Mouse (Mus musculus) adrenal gland, postnatal 10 days (tissue): ENCODE results near the gene Pcsk2. TPM values are rescaled to one million over a fixed set of nuclear protein-coding genes. Genes with fewer than 3 reads are reported as not detected.
A peak's percentile ranks its signal among the peaks of the same experiment; 100 is the strongest.

Source experiments
- DNase-seq: peaks from one replicate; pipeline ENCODE4 v3.0.0; 2021; ENCODE audit warnings: mixed read lengths
- total RNA-seq, 2 experiments: library from RNA; stranded (reverse); gene quantifications; 2 replicates each; pipeline ENCODE4 v1.2.3; 2021

Pcsk2 gene
- total RNA-seq, 2 experiments from 2014 or later, result 3.6 to 4.0 TPM

GRCm38 (mm10) chr2:143839458-143839857 is 293.5 kb downstream of the Pcsk2 start:
- no peak for DNase-seq

DNA sequence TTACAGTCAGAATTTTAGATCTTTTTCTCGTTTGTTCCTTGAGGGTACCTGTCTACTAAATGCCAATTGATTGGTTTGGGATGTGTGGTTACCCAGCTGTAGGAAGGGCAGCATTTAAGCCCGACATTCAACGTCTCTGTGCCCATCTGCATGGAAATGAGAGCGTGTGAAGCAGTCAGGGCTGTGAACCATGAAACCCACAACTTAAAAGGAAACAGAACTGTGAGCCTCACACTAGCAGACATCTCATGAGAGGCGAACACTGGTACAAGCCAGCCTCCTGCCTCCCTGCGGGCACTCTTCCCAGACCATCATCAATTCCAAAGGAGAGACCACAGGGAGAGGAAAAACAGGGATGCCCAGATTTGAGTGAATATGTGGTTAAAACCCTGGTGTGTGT is 294.9 kb downstream of the Pcsk2 start:
- no peak for DNase-seq

- DNase-seq, result no peak
These were observed 295.6 kb downstream of the Pcsk2 start for GRCm38 (mm10) chr2:143841536-143841935.

DNA sequence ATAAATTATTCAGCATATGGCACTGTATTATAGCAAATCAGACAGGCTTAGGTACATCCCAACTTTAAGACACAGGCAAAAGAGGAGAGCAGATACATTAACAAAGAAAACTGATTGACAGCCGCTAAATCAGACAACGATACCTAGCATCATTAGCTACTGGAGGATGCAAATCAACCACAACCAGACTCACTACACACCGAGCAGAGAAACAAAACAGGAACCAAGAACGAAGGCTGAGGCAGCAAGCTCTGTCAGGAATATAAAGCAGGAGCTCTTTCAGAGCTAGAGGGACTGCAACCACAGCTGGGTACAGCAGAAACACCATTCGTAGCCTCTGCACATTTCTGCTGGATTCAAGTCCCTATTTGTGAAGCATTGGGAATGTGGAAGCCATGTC is 298.8 kb downstream of the Pcsk2 start:
- no peak for DNase-seq

GRCm38 (mm10) chr2:143846799-143847198 is 300.8 kb downstream of the Pcsk2 start:
- DNase-seq, result peak; percentile 62

DNA sequence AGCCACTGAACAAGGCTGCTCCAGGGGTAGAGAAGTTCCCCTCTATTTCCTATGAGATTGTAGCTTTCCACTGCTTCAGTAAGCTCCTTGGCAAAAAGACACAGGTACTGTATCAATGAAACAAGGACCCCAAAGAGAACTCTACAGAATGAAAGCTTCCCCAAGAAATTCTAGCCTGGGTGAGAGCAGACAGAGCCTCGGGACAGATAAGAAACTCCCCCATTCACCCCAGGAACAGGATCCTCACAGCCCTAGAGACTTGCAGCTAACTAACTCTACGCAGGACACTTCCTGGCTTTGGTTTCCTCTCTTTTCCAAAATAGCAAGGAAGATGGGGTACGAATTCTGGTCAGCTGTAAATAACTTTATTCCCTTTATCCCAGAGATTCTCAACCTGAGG is 301.3 kb downstream of the Pcsk2 start:
- no peak for DNase-seq

- DNase-seq, result no peak
These were observed 305.6 kb downstream of the Pcsk2 start for GRCm38 (mm10) chr2:143851354-143852221.

- DNase-seq, result no peak
These were observed 306.6 kb downstream of the Pcsk2 start for GRCm38 (mm10) chr2:143852295-143853275.

GRCm38 (mm10) chr2:143853447-143853846 is 307.5 kb downstream of the Pcsk2 start:
- DNase-seq, result no peak

- DNase-seq, result no peak
These were observed 313.2 kb downstream of the Pcsk2 start for GRCm38 (mm10) chr2:143859166-143859565.

DNA sequence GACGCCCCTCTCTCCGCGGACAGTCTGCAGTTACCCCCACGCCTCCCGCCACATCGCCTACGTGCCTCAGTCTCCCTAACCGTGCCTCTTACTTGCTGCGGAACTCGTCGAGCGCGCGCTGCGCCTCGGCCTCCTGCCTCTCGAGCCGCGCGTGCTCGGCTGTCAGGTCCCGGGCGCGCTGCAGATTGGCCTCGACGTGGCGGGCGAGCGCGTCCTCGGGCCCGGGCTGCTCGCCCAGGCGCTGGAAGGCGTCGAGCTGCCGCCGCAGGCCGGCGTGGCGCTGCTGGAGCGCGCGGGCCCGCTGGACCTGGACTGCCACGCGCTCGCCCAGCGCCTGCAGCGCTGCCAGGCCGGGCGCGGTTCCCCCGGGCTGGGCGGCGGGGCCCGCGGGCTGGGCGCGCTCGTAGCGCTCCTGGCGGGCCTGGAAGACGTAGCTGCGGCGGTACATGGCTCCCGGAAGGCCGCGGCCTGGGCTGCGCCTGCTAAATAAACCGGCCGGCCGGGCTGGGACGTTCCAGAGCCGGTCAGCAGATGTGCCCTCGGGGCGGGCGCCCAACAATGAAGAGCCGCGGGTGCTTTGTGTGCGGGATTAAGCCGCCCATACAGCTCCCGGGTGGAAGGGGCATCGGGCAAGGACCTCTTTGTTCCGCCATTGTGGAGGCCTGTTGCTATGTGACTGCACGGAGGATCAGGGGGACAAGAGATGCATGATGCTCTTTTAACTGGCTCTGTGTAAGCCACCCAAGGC is 316.7 kb downstream of the Pcsk2 start, which contains the start of gene Bfsp1:
Bfsp1 (minus strand) TSS at position 690 of the 748 bp plus-strand sequence.
- DNase-seq, result peak; percentile 71

DNA sequence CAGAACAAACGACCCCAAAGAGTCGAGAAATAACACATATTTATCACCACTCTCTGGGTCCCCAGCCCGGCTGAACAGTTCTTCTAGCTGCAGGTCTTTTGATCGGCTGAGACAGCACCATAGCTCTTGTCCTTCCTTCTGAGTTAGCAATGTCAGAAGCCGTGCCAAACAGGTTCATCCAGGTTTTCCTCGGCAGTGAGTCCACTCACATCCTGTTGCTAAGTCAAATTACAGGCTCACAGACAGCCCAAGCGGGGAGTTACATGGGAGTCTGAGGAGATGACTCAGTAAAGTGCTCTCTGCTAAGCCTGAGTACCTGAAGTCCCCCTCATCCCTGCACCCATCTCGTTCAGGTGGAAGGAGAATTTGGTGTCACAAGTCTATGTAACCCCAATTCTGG is 318.6 kb downstream of the Pcsk2 start:
- no peak for DNase-seq
